7 mouse cellular contexts compared by ENCODE assay signal in genomic region chr9:62367510-62368071, GRCm38 (mm10). TPM values are rescaled to one million over a fixed set of nuclear protein-coding genes. Genes with fewer than 3 reads are reported as not detected.
DNase-seq lines count a peak whose midpoint lies in the region; ATAC-seq and TF ChIP-seq lines count a peak whose summit lies in the region.

No protein-coding gene starts in this region.

- H3K9me3 ChIP-seq in midbrain, embryonic 10.5 days (replicated peaks): no peaks in the 10 kb centered on the region
- no peaks in the 10 kb centered on the region for H3K9me3 ChIP-seq in midbrain, embryonic 14.5 days (ENCODE audit: control insufficient read depth, low read length)
- no peaks in the 10 kb centered on the region for H3K9me3 ChIP-seq in hindbrain, postnatal 0 days (ENCODE audit: low read length)
- no peaks in the 10 kb centered on the region for H3K9me3 ChIP-seq in lung, postnatal 0 days (ENCODE audit: low read length)

- DNase-seq in midbrain, embryonic 10.5 days (ENCODE audit: low spot score): no peak
- no peak for DNase-seq in midbrain, embryonic 14.5 days
- DNase-seq in hindbrain, postnatal 0 days (ENCODE audit: low spot score): peak; percentile 51
- peak; percentile 78 for DNase-seq in lung, postnatal 0 days (ENCODE audit: low spot score)
- DNase-seq in retina, postnatal 1 day: no peak
- DNase-seq in gastrocnemius, postnatal 10 days: no peak

- WGBS in midbrain, embryonic 10.5 days: 63% methylated on average over 10 of the region's 10 CpGs
- 54% methylated on average over 10 of the region's 10 CpGs for WGBS in midbrain, embryonic 14.5 days
- WGBS in hindbrain, postnatal 0 days: 32% methylated on average over 10 of the region's 10 CpGs
- WGBS in lung, postnatal 0 days: 10% methylated on average over 10 of the region's 10 CpGs

- TF ChIP-seq CTCF in cortical plate, adult 2 months (IDR thresholded peaks at IDR 0.05; ENCODE audit: extremely low read depth, insufficient read depth, low read length): no peak
- TF ChIP-seq CTCF in hindbrain, postnatal 0 days (IDR thresholded peaks at IDR 0.05; ENCODE audit: low read depth): no peak
- TF ChIP-seq CTCF in lung, postnatal 0 days (IDR thresholded peaks at IDR 0.05): no peak

- H3K4me1 ChIP-seq in midbrain, embryonic 10.5 days: peaks cover 98% of the 10 kb centered on the region
- peaks cover 61% of the 10 kb centered on the region for H3K4me1 ChIP-seq in midbrain, embryonic 14.5 days (ENCODE audit: control insufficient read depth, insufficient read depth, low read length)
- peaks cover 33% of the 10 kb centered on the region for H3K4me1 ChIP-seq in cortical plate, adult 2 months (ENCODE audit: control insufficient read depth, insufficient read depth, low read length)
- peaks cover 42% of the 10 kb centered on the region for H3K4me1 ChIP-seq in hindbrain, postnatal 0 days (ENCODE audit: insufficient read depth, low read length)
- peaks cover 59% of the 10 kb centered on the region for H3K4me1 ChIP-seq in lung, postnatal 0 days (ENCODE audit: insufficient read depth, low read depth, low read length)

- H3K27me3 ChIP-seq in midbrain, embryonic 10.5 days (ENCODE audit: low read depth, poor library complexity, severe bottlenecking): no peaks in the 10 kb centered on the region
- H3K27me3 ChIP-seq in midbrain, embryonic 14.5 days (ENCODE audit: control insufficient read depth, insufficient read depth, low read length): no peaks in the 10 kb centered on the region
- no peaks in the 10 kb centered on the region for H3K27me3 ChIP-seq in hindbrain, postnatal 0 days (ENCODE audit: insufficient read depth, low read length)
- H3K27me3 ChIP-seq in lung, postnatal 0 days (replicated peaks; ENCODE audit: insufficient read depth, low read length): no peaks in the 10 kb centered on the region

- H3K36me3 ChIP-seq in midbrain, embryonic 10.5 days: peaks cover 29% of the 10 kb centered on the region
- 0 out of 2 replicates have a peak, but pooled peaks cover 3% of the 10 kb centered on the region for H3K36me3 ChIP-seq in midbrain, embryonic 14.5 days (ENCODE audit: control insufficient read depth, insufficient read depth, low read length)
- H3K36me3 ChIP-seq in hindbrain, postnatal 0 days (ENCODE audit: insufficient read depth, low read length): no peaks in the 10 kb centered on the region
- H3K36me3 ChIP-seq in lung, postnatal 0 days (ENCODE audit: insufficient read depth, low read length): no peaks in the 10 kb centered on the region

- no peak overlapping the region for H3K9ac ChIP-seq in midbrain, embryonic 14.5 days (replicated peaks; ENCODE audit: low read length)
- no peak overlapping the region for H3K9ac ChIP-seq in hindbrain, postnatal 0 days (replicated peaks; ENCODE audit: low read length)
- no peak overlapping the region for H3K9ac ChIP-seq in lung, postnatal 0 days (replicated peaks; ENCODE audit: low read depth)

- peak overlapping the region; percentile 14; the same call in 1 of the 2 replicates for H3K27ac ChIP-seq in midbrain, embryonic 10.5 days (replicated peaks)
- H3K27ac ChIP-seq in midbrain, embryonic 14.5 days (replicated peaks; ENCODE audit: low read depth, low read length): no peak overlapping the region
- peak overlapping the region; percentile 84 for H3K27ac ChIP-seq in cortical plate, adult 2 months (ENCODE audit: insufficient read depth, low read length)
- peak overlapping the region; percentile 57 for H3K27ac ChIP-seq in hindbrain, postnatal 0 days
- peak overlapping the region; percentile 85 for H3K27ac ChIP-seq in lung, postnatal 0 days (ENCODE audit: low read length)

- TF ChIP-seq EP300 in lung, postnatal 0 days (IDR thresholded peaks at IDR 0.05): peak; percentile 61

- no peak for TF ChIP-seq POLR2A in cortical plate, adult 2 months (IDR thresholded peaks at IDR 0.05; ENCODE audit: extremely low read depth, insufficient read depth, low read length)

- no peak overlapping the region for H3K4me3 ChIP-seq in midbrain, embryonic 10.5 days
- H3K4me3 ChIP-seq in midbrain, embryonic 14.5 days (replicated peaks; ENCODE audit: low read depth, low read length): no peak overlapping the region
- H3K4me3 ChIP-seq in cortical plate, adult 2 months (ENCODE audit: insufficient read depth, low read length): no peak overlapping the region
- H3K4me3 ChIP-seq in hindbrain, postnatal 0 days (ENCODE audit: low read length): no peak overlapping the region
- no peak overlapping the region for H3K4me3 ChIP-seq in lung, postnatal 0 days (ENCODE audit: low read depth, low read length)

- no peak overlapping the region for H3K4me2 ChIP-seq in midbrain, embryonic 14.5 days (ENCODE audit: low read length)
- peak overlapping the region; percentile 10; the same call in 1 of the 2 replicates for H3K4me2 ChIP-seq in hindbrain, postnatal 0 days (ENCODE audit: low read depth, low read length)
- H3K4me2 ChIP-seq in lung, postnatal 0 days (replicated peaks; ENCODE audit: low read depth, low read length): 0 out of 2 replicates have a peak overlapping the region, but pooled peaks have one; percentile 25

- no peak for ATAC-seq in midbrain, embryonic 14.5 days (ENCODE audit: low FRiP score, low TSS enrichment)
- ATAC-seq in hindbrain, postnatal 0 days: no peak
- ATAC-seq in lung, postnatal 0 days: peak; percentile 23

RNA-seq across cellular contexts. Expression of gene Anp32a, which starts 26.5 kb away (rescaled TPM):
- polyA plus RNA-seq in midbrain, embryonic 10.5 days (2016; fragmentation: Nextera tagmentation; extraction: Ambion mirVana): 237 and 298 TPM in 2 replicates
- 81.0 and 82.1 TPM in 2 replicates for polyA plus RNA-seq in midbrain, embryonic 14.5 days (2014; fragmentation: Nextera tagmentation; extraction: Ambion mirVana)
- polyA plus RNA-seq in cortical plate, adult 2 months (2012; rRNA removed): 344 and 411 TPM in 2 replicates
- total RNA-seq in hindbrain, postnatal 0 days (2014; rRNA removed): 50.7 and 57.2 TPM in 2 replicates
- polyA plus RNA-seq in hindbrain, postnatal 0 days (2015; fragmentation: Nextera tagmentation; extraction: Ambion mirVana): 112 and 116 TPM in 2 replicates
- 101 and 141 TPM in 2 replicates for polyA plus RNA-seq in lung, postnatal 0 days (2015; fragmentation: Nextera tagmentation; extraction: Ambion mirVana)
- total RNA-seq in gastrocnemius, postnatal 10 days (2021): 10 to 100 TPM; 85.7 to 96.6 TPM

Comparison
In these comparisons a context has a peak if more than half of its experiments do, and no peak if none do; other contexts are left out.
1. DNase-seq: peak in hindbrain, postnatal 0 days (single experiment) and lung, postnatal 0 days (single experiment); none in midbrain, embryonic 10.5 days (single experiment), midbrain, embryonic 14.5 days (single experiment), retina, postnatal 1 day (single experiment) and gastrocnemius, postnatal 10 days (single experiment).